Mouse (Mus musculus) Patski (cell line): ENCODE measurements around the gene Camkk2. TPM values are rescaled to one million over a fixed set of nuclear protein-coding genes. Genes with fewer than 3 reads are reported as not detected.

Experiments
- ATAC-seq: fragments of 100-300 bp; one replicate; pipeline ENCODE4 v1.8.0; 2021
- CTCF ChIA-PET: fragments of 350-600 bp; sonication (Branson Sonifier 250); formaldehyde crosslinking; loops from one replicate; lab custom pipeline; 2022; ENCODE audit warnings: inconsistent platforms; lab: Charles Lee
- POLR2A ChIA-PET: fragments of 350-600 bp; sonication (Branson Sonifier 250); formaldehyde crosslinking; loops from one replicate; lab custom pipeline; 2022; ENCODE audit warnings: antibody characterized with exemption, inconsistent platforms; lab: Charles Lee
- DNase-seq: peaks from one replicate; pipeline ENCODE4 v3.0.0-alpha.2; 2011; ENCODE audit warnings: low read depth, low spot score
- H3K27me3 ChIP-seq: fragments of 371-371 bp; one replicate; pipeline ENCODE4 v1.5.1; 2021
- CTCF ChIP-seq: fragments of 100-300 bp; IDR thresholded peaks from one replicate; pipeline ENCODE4 v1.5.1; 2021
- in situ Hi-C: fragments of 300-500 bp; cut with MboI; formaldehyde crosslinking; loops from 3 replicates; pipeline ENCODE4 v1.11.1; 2018; ENCODE audit warnings: low pct_unique_long_range_greater_than_20kb, mixed read lengths
- polyA plus RNA-seq: library from polyadenylated mRNA; unstranded; gene quantifications from one replicate; pipeline ENCODE4 v1.2.3, GENCODE M21; 2021

Gene Camkk2
- 42.8 TPM for polyA plus RNA-seq

- peak; percentile 34 for DNase-seq
- POLR2A ChIA-PET = interaction anchor here (1.2 to 1.5 kb wide), 2 partner anchors 10 to 32 kb away, joined by 3 to 4 read pairs; no protein-coding TSS in a partner anchor
- no peak for TF ChIP-seq CTCF
- CTCF ChIA-PET = no interaction called here
- in situ Hi-C loops = no loop called here
- H3K27me3 ChIP-seq = no peaks in the 10 kb centered on the region
- peak; percentile 71 for ATAC-seq
These were observed at the start of gene Camkk2 for GRCm38 (mm10) chr5:122779277-122779834. TSS of gene Camkk2 (minus strand) at chr5:122779409.

DNA sequence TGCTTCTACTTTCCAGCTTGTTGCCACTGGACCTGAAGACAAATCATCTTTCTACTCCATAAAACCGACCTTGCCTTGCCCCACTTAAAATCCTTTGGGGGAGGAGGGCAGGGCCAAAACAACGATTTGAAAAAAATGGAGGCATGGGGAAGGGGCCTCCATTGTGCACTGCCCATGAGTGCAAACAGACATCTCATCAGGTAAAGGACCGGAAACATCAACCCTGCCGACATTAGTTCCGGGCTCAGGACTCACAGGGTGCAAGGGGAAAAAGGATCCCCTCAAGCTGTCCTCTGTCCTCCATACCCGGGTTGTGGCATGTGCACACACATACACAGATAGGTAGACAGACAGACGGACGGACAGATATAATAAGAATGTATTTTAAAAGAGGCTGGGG, 45.9 kb upstream of the Camkk2 start:
- POLR2A ChIA-PET = no interaction called here
- no peak for DNase-seq
- in situ Hi-C loops = no loop called here
- no peak for ATAC-seq
- CTCF ChIA-PET = interaction anchor here (1.0 to 1.2 kb wide), 2 partner anchors 14 to 21 kb away, joined by 3 read pairs; no protein-coding TSS in a partner anchor
- no peak for TF ChIP-seq CTCF
- H3K27me3 ChIP-seq = no peaks in the 10 kb centered on the region

GRCm38 (mm10) chr5:122824450-122824849, 45.2 kb upstream of the Camkk2 start:
- POLR2A ChIA-PET = no interaction called here
- H3K27me3 ChIP-seq = no peaks in the 10 kb centered on the region
- ATAC-seq = no peak
- no peak for TF ChIP-seq CTCF
- DNase-seq = no peak
- CTCF ChIA-PET = interaction anchor here (1.0 kb wide), 1 partner anchor 13 kb away, joined by 3 read pairs; no protein-coding TSS in a partner anchor
- in situ Hi-C loops = no loop called here

GRCm38 (mm10) chr5:122823976-122824375, 44.8 kb upstream of the Camkk2 start:
- in situ Hi-C loops = no loop called here
- ChIA-PET POLR2A (no interaction called here), CTCF (interaction anchor here (0.7 to 1.8 kb wide), 3 partner anchors 12 to 13 kb away, joined by 3 to 4 read pairs (median 3); no protein-coding TSS in a partner anchor)
- ATAC-seq (no peak), DNase-seq (no peak)
- no peaks in the 10 kb centered on the region for H3K27me3 ChIP-seq
- peak; percentile 43 for TF ChIP-seq CTCF

DNA sequence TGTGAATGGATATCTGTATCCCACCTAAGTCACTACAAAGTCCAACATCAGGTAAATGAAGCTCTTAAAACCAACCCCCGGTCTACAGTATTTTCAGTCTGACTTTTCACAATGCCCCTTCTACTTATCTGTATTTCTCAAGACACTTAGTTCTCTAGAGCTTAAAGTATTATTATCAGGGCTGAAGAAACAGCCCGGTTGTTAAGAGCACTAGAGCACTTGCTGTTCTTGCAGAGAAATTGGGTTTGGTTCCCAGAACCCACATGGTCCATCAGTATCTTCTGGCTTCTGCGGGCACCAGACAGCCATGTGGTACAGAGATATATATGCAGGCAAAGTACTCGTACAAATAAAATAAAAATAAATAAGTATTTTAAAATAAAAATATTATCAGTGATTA, 43.2 kb upstream of the Camkk2 start:
- no peaks in the 10 kb centered on the region for H3K27me3 ChIP-seq
- in situ Hi-C loops = no loop called here
- POLR2A ChIA-PET = interaction anchor here (1.0 kb wide), 1 partner anchor 11 kb away, joined by 4 read pairs; no protein-coding TSS in a partner anchor
- no peak for ATAC-seq
- TF ChIP-seq CTCF = no peak
- CTCF ChIA-PET = interaction anchor here (1.1 to 1.8 kb wide), 7 partner anchors 10 to 34 kb away, joined by 3 to 7 read pairs (median 3); no protein-coding TSS in a partner anchor
- DNase-seq = no peak

- ChIA-PET CTCF (interaction anchor here (1.3 to 1.5 kb wide), 2 partner anchors 10 to 18 kb away, joined by 3 to 7 read pairs; no protein-coding TSS in a partner anchor), POLR2A (interaction anchor here (0.9 to 1.0 kb wide), 2 partner anchors 10 to 29 kb away, joined by 4 read pairs; partner anchors contain the start of gene Rnf34)
- TF ChIP-seq CTCF = no peak
- DNase-seq = no peak
- H3K27me3 ChIP-seq = no peaks in the 10 kb centered on the region
- peak; percentile 9 for ATAC-seq
- in situ Hi-C loops = no loop called here
These were observed 42.3 kb upstream of the Camkk2 start for GRCm38 (mm10) chr5:122821524-122821885.

DNA sequence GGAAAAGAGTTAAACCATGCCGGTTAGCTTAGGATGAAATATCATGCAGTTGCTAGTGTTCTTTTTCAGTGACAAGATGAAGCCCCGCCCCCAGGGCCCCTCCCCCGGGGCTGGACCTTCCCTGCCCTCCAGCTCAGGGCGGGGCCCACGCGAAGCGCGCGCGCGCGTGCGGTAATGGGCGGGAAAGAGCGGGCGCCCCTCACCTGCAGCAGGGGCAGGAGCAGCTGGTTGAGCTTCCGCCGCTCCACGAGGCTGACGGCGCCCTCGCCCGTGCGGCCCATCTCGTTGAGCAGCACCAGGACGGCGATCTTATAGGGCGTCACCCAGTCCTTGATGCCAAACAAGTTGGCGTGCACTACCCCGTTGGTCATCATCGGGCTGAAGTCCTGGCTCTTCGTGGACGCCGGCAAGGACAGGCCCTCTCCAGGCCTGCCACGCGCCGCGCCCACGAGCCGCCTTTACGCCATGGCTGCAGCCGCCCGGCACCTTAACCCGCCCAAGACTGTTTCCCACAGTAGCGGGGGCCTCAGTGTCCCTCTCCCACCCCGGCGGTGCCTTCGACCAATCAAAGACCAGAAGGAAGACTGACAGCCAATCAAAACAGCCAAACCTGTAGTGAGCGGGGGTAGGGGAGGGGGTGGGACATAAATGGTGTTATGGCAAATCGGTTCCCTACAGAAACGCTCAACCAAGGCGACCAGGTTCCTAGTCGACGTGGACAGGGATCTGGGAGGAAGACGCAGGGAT, 41.7 kb upstream of the Camkk2 start, which contains the start of gene Anapc5:
Gene Anapc5 (minus strand): TSS at position 563 of the 747 bp plus-strand sequence.
- in situ Hi-C loops = no loop called here
- ATAC-seq (peak; percentile 97), DNase-seq (peak; percentile 92)
- no peaks in the 10 kb centered on the region for H3K27me3 ChIP-seq
- POLR2A ChIA-PET = interaction anchor here (0.9 to 1.0 kb wide), 2 partner anchors 10 to 29 kb away, joined by 4 read pairs; partner anchors contain the start of gene Rnf34
- TF ChIP-seq CTCF = no peak
- CTCF ChIA-PET = interaction anchor here (0.8 to 1.0 kb wide), 2 partner anchors 15 to 18 kb away, joined by 3 read pairs; no protein-coding TSS in a partner anchor

DNA sequence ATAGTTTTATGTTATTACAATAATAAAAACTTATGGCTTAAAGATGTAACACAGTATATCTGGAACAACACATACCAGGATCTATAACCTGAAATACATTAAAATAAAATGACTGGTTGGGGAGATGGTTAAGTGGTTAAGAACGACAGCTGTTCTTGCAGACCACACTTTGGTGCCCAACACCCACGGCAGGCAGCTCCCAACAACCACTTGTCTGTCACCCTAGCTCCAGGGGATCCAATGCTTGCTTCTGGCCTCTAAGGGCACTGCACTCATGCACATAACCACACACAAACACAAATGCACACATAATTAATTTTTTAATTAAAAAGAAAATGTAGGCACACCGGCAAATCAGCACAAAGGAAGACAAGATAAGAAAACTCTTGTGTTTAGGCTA, 33.5 kb upstream of the Camkk2 start:
- DNase-seq (no peak), ATAC-seq (no peak)
- ChIA-PET CTCF (interaction anchor here (0.8 to 2.1 kb wide), 9 partner anchors 12 to 247 kb away, joined by 3 to 11 read pairs (median 4); no protein-coding TSS in a partner anchor), POLR2A (no interaction called here)
- H3K27me3 ChIP-seq = no peaks in the 10 kb centered on the region
- in situ Hi-C loops = no loop called here
- no peak for TF ChIP-seq CTCF

DNA sequence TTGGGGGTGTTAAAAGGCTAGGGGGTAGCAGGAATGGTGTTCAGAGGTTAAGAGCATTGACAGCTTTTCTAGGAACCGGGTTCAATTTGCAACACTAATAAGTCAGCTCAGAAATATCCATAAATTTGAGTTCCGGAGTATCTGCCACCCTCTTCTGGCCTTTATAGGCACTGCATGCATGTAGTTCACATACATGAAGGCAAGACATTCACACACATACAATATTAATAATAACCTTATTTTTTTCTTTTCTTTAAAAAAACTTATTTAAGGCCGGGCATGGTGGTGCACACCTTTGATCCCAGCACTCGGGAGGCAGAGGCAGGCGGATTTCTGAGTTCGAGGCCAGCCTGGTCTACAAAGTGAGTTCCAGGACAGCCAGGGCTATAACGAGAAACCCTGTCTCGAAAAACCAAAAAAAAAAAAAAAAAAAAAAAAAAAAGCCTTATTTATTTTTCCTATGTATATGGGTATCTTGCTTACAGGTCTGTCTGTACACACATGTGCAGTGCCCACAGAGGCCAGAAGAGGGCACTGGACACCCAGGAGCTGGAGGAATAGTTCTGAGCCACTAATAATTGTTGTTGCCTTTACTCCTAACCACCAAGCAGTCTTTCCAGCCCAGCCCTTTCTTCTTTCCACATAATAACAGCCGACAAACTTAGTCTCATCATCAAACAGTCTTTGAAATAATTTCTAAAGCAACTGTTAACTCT, 32.3 kb upstream of the Camkk2 start:
- ATAC-seq (peak; percentile 76), DNase-seq (no peak)
- peak; percentile 77 for TF ChIP-seq CTCF
- ChIA-PET POLR2A (interaction anchor here (1.2 to 1.4 kb wide), 2 partner anchors 10 to 33 kb away, joined by 3 to 4 read pairs; no protein-coding TSS in a partner anchor), CTCF (interaction anchor here (0.7 to 2.1 kb wide), 15 partner anchors 10 to 248 kb away, joined by 3 to 11 read pairs (median 3); no protein-coding TSS in a partner anchor)
- in situ Hi-C loops = no loop called here
- no peaks in the 10 kb centered on the region for H3K27me3 ChIP-seq

DNA sequence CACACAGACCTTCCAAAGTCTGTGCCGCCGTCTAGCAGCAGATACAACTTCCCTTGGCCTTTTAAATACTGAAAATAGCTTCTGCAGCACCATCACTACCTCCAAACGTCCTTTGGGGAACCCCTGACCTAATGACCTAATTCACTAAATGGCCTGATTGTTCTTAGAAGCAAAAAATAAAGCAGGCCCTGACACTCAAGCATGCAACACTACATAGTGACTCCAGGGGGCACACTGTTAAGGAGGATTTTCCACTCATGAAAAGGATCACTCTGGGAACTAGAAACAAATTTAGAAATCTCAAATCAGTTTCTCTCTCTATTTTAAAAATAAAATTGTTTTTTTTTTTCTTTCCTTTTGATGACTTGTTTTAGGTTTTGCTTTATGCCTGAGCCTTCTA, 26.3 kb upstream of the Camkk2 start:
- no peak for TF ChIP-seq CTCF
- ChIA-PET POLR2A (interaction anchor here (0.9 kb wide), 1 partner anchor 10 kb away, joined by 4 read pairs; no protein-coding TSS in a partner anchor), CTCF (interaction anchor here (1.3 to 2.7 kb wide), 2 partner anchors 10 to 13 kb away, joined by 3 to 9 read pairs; no protein-coding TSS in a partner anchor)
- DNase-seq (no peak), ATAC-seq (no peak)
- H3K27me3 ChIP-seq = no peaks in the 10 kb centered on the region
- in situ Hi-C loops = no loop called here
